Mouse (Mus musculus) spleen, adult 12 weeks (tissue): ENCODE measurements around the gene Ucn.
A peak's percentile ranks its signal among the peaks of the same experiment; 100 is the strongest.

ENCODE experiments used
- DNase-seq: peaks from one replicate; pipeline ENCODE4 v3.0.0; 2022; ENCODE audit warnings: low spot score

Gene Ucn

GRCm38 (mm10) chr5:31108000-31108490 lies 30.6 kb downstream of the Ucn start, which contains the start of gene Slc30a3:
TSS of gene Slc30a3 (minus strand) at chr5:31108237.
- DNase-seq, result no peak

GRCm38 (mm10) chr5:31105814-31106335 lies 32.8 kb downstream of the Ucn start, which contains the start of gene Dnajc5g:
TSS of gene Dnajc5g (plus strand) at chr5:31106285.
- no peak for DNase-seq

GRCm38 (mm10) chr5:31095711-31096480 lies 42.7 kb downstream of the Ucn start:
- no peak for DNase-seq

- peak; percentile 19 for DNase-seq
Observed at GRCm38 (mm10) chr5:31094799-31095691, 43.6 kb downstream of the Ucn start.

- DNase-seq, result no peak
Observed at GRCm38 (mm10) chr5:31094100-31094798, 44.4 kb downstream of the Ucn start.

- no peak for DNase-seq
Observed at GRCm38 (mm10) chr5:31093151-31094041, 45.2 kb downstream of the Ucn start.

- DNase-seq, result no peak
Observed at GRCm38 (mm10) chr5:31092231-31092975, 46.2 kb downstream of the Ucn start.
